Mouse (Mus musculus) granulocyte monocyte progenitor cell, adult 5-6 weeks (primary cell): Measurements from ENCODE around the gene Serpina3c. TPM values are rescaled to one million over a fixed set of nuclear protein-coding genes. Genes with fewer than 3 reads are reported as not detected.
"Not testable (repeated sequence)": the region's sequence is repeated elsewhere in the genome, so short reads cannot be mapped to it uniquely, and the experiment has no call there.

Experiments
- ATAC-seq: replicated peaks from 2 replicates; pipeline ENCODE4 v1.8.0; 2016; ENCODE audit warnings: mild to moderate bottlenecking, moderate TSS enrichment, inconsistent platforms; ENCODE audit not compliant: poor library complexity, severe bottlenecking
- total RNA-seq, 2 experiments: library from RNA; stranded (forward) in 1 of 2; stranded (reverse) in 1 of 2; fragments of 200-712, 200-1000 nt in 1 of 2; fragments of >200 nt in 1 of 2; fragmentation: Nextera tagmentation in 1 of 2; gene quantifications; 2 replicates each; pipeline ENCODE4 v1.2.3; 2014 to 2017

Gene Serpina3c
- total RNA-seq, 2 experiments from 2014 or later, result not detected

DNA sequence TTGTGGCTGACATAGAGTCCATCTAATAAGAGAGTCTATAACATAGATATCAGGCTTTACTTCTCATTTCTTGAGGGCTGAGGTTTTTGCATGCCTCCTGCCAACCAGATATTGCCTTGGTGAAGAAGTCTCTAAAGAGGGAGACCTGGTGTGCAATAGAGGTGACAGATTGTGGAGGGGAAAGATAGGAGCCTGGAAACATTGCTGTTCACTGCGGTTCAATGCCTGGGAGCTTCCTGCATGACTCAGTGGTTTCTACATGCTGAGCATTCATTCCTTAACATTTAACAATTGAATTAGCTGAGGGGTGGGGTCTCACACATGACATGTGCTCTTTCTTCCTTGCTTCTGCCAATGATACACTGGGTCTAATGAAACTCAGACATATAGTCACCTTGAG is 30.6 kb downstream of the Serpina3c start:
- ATAC-seq, result peak; percentile 18; the same call in 1 of the 2 replicates

DNA sequence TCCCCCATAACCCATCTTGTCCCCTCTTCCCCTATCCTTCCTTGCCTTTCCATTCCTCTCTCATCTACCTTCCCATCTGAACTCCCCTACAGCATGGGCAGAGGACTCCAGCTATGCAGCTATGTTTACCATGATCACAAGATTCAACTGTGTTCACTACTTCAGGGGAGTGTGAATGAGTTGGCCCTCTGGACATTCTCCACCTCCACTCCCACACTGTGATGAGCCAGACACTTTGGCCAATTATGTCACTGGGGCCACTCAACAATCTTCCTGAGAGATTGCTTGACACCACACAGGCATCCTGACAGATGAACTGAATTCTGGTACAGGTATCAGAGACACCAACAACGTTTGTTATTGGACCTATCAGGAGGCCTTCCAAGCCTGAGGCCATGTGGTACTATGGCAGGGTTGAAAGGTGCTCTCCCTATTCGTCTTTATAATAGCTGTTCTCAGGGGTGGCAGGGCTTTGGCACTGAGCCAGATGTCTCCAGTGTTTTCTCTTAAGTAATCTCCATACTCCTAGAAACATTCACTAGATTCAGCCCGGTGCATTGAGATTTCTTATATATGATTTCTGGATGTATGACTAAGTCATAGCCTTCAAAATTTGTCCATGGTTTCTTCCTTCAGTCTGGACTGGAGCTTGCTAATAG is 38.6 kb downstream of the Serpina3c start:
- ATAC-seq, result no peak

DNA sequence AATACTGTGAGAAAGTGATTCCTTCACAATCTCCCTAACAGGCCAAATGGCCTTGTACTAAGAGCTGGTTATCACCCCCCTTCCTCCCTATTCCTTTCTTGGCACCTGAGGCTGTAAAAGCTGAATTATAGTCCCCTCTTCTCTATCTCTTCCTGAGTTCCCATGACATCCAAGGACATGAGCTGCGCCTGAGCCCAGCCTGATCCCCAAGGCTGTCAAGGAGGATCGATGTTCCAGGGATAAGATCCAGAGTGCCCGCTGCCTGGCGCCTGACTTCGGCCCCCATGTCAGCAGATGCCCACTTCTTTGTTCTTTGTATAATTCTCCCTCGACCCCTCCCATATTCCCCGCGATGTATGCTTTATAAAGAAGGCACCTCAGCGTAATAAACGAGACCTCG is 41.3 kb downstream of the Serpina3c start, which contains the start of gene Serpina3a:
TSS of gene Serpina3a (plus strand) at position 392 of the 400 bp plus-strand sequence.
- not testable (repeated sequence) for ATAC-seq

DNA sequence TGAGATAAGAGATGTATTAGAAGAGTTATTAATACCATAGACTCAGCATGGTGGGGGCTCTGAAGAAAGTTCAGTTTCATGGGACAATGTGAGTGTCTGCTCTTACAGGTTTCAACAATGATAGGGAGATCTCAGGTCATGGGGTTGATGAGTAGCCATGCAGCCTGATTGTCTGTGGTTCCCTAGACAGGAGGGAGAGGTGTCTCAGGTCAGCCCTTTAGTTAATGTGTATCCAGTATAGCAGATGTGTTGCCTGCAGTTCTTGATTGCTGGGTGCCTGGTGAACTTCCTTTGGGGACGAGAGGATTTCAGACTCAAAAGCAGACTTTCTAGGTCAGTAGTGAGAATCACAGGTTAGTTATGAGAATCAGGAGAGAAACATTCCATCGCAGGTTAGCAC is 45.2 kb downstream of the Serpina3c start:
- no peak for ATAC-seq

DNA sequence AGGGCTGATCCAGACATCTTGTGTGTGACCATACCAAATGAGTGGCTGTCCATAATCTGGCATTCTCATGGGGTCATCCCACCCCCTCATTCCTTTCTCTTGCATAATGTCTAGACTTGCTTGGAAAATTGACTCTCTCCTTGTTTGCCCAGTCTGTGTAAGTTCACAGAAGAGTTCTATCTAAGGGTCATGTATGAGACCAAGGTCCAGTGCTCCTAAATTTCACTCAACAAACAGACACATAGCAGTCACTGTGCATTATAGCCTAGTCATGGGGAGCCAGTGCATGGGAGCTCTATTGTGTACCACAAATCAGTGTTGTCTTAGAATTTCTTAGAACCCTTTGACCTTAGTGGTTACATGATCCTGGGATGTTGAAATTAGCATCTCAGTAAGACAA is 46.8 kb downstream of the Serpina3c start:
- ATAC-seq, result no peak

DNA sequence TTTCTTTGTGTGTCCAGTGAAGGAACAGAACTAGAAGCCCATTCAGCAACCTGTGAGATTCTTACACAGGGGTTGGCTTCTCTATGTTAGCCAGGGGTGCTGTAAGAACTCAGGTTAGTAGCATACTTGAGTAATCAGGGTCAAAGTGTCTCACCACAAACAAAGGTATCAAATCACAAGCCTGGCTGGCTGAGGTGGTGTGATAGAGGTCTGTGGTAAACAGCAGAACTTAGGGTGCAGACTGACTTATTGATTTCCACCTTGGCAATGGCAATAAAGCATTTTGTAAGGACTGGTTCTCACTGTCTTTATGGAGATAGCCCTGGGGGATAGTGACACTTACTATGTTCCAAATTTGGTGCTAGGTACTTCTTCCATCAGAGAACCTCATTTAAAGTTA is 47.8 kb downstream of the Serpina3c start:
- ATAC-seq, result no peak

DNA sequence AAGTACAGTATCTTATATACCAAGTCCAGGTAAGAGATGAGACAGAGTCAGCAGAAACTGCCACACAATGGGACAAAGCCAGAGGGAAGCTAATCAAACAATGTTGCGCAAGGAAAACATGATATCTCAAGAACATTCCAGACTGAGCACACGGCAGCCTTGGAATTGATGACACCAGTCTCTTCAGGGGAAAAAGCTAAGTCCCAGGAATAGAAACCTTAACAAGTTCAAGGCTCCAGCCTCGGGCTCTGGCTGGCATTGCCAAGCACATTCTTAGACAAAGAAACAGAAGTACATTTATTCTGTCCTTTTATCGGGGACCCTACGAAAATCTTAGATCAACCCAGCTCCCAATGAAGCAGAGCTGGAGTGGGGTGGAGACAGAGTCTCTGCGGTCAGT is 52.9 kb downstream of the Serpina3c start, which contains the start of gene Serpina5:
TSS of gene Serpina5 (plus strand) at position 346 of the 400 bp plus-strand sequence.
- ATAC-seq, result no peak

Other genes starting within 250 kb of the Serpina3c start
- not detected in 2 replicates for gene Serpina1c, start 249.0 kb downstream of the Serpina3c start, total RNA-seq (2014; fragmentation: Nextera tagmentation)
- gene Serpina1c, start 249.0 kb downstream of the Serpina3c start, total RNA-seq (2017), result not detected in 2 replicates
- gene Serpina1e, start 194.9 kb downstream of the Serpina3c start, total RNA-seq (2014; fragmentation: Nextera tagmentation), result not detected in 2 replicates
- gene Serpina1e, start 194.9 kb downstream of the Serpina3c start, total RNA-seq (2017), result not detected in 2 replicates
- 0.17 TPM in 1 of 2 replicates, not detected in the other for gene Serpina11, start 163.9 kb downstream of the Serpina3c start, total RNA-seq (2014; fragmentation: Nextera tagmentation)
- not detected in 2 replicates for gene Serpina11, start 163.9 kb downstream of the Serpina3c start, total RNA-seq (2017)
- not detected in 2 replicates for gene Serpina9, start 140.1 kb downstream of the Serpina3c start, total RNA-seq (2014; fragmentation: Nextera tagmentation)
- gene Serpina9, start 140.1 kb downstream of the Serpina3c start, total RNA-seq (2017), result not detected in 2 replicates
- gene Serpina12, start 109.4 kb downstream of the Serpina3c start, total RNA-seq (2014; fragmentation: Nextera tagmentation), result not detected in 2 replicates
- 0.13 TPM in 1 of 2 replicates, not detected in the other for gene Serpina12, start 109.4 kb downstream of the Serpina3c start, total RNA-seq (2017)
- gene Serpina5, start 52.8 kb downstream of the Serpina3c start, total RNA-seq (2014; fragmentation: Nextera tagmentation), result not detected in 2 replicates
- gene Serpina5, start 52.8 kb downstream of the Serpina3c start, total RNA-seq (2017), result not detected in 2 replicates
- not detected in 2 replicates for gene Serpina3a, start 41.1 kb downstream of the Serpina3c start, total RNA-seq (2014; fragmentation: Nextera tagmentation)
- gene Serpina3a, start 41.1 kb downstream of the Serpina3c start, total RNA-seq (2017), result not detected in 2 replicates
- gene Serpina3b, start 25.9 kb downstream of the Serpina3c start, total RNA-seq (2014; fragmentation: Nextera tagmentation), result not detected in 2 replicates
- not detected in 2 replicates for gene Serpina3b, start 25.9 kb downstream of the Serpina3c start, total RNA-seq (2017)
- gene Serpina3f, start 60.7 kb upstream of the Serpina3c start, total RNA-seq (2014; fragmentation: Nextera tagmentation), result 0.69 TPM in 1 of 2 replicates, not detected in the other
- gene Serpina3f, start 60.7 kb upstream of the Serpina3c start, total RNA-seq (2017), result 0.62 and 1.6 TPM in 2 replicates
- 30.4 and 34.2 TPM in 2 replicates for gene Serpina3g, start 82.4 kb upstream of the Serpina3c start, total RNA-seq (2014; fragmentation: Nextera tagmentation)
- gene Serpina3g, start 82.4 kb upstream of the Serpina3c start, total RNA-seq (2017), result 26.5 and 29.7 TPM in 2 replicates
- not detected in 2 replicates for gene Serpina3i, start 109.3 kb upstream of the Serpina3c start, total RNA-seq (2014; fragmentation: Nextera tagmentation)
- gene Serpina3i, start 109.3 kb upstream of the Serpina3c start, total RNA-seq (2017), result not detected in 2 replicates
- not detected in 2 replicates for gene Serpina3j, start 160.7 kb upstream of the Serpina3c start, total RNA-seq (2014; fragmentation: Nextera tagmentation)
- gene Serpina3j, start 160.7 kb upstream of the Serpina3c start, total RNA-seq (2017), result not detected in 2 replicates
- gene Serpina3k, start 184.6 kb upstream of the Serpina3c start, total RNA-seq (2014; fragmentation: Nextera tagmentation), result not detected in 2 replicates
- gene Serpina3k, start 184.6 kb upstream of the Serpina3c start, total RNA-seq (2017), result not detected in 2 replicates
- not detected in 2 replicates for gene Serpina3m, start 184.6 kb upstream of the Serpina3c start, total RNA-seq (2014; fragmentation: Nextera tagmentation)
- gene Serpina3m, start 184.6 kb upstream of the Serpina3c start, total RNA-seq (2017), result not detected in 2 replicates